ENCODE assay signal across 15 mouse cellular contexts in genomic region chr15:27723746-27724145, GRCm38 (mm10). TPM values are rescaled to one million over a fixed set of nuclear protein-coding genes. Genes with fewer than 3 reads are reported as not detected.
DNase-seq lines count a peak whose midpoint lies in the region; ATAC-seq and TF ChIP-seq lines count a peak whose summit lies in the region.
"Had no signal": no experiment of that assay in that cellular context is flagged by ENCODE, and none has a peak within 500 bp of the region (broad histone marks: within the 10 kb centered on the region; RNA-seq: fewer than 3 reads in every experiment).

No protein-coding gene starts in this region.

- WGBS in heart, embryonic 14.5 days = 27% methylated on average over 6 of the region's 6 CpGs
- WGBS in stomach, embryonic 15.5 days = 51% methylated on average over 6 of the region's 6 CpGs
- WGBS in stomach, postnatal 0 days = 42% methylated on average over 6 of the region's 6 CpGs
- 14% methylated on average over 6 of the region's 6 CpGs for WGBS in liver, embryonic 12.5 days (ENCODE audit: insufficient replicate concordance)
- 67% methylated on average over 6 of the region's 6 CpGs for WGBS in embryonic facial prominence, embryonic 10.5 days

- H3K36me3 ChIP-seq in heart, embryonic 14.5 days (ENCODE audit: control insufficient read depth, insufficient read depth, low read length) = no peaks in the 10 kb centered on the region
- no peaks in the 10 kb centered on the region for H3K36me3 ChIP-seq in stomach, embryonic 15.5 days
- H3K36me3 ChIP-seq in stomach, postnatal 0 days (ENCODE audit: control insufficient read depth, insufficient read depth, low read length) = no peaks in the 10 kb centered on the region
- no peaks in the 10 kb centered on the region for H3K36me3 ChIP-seq in liver, embryonic 12.5 days
- no peaks in the 10 kb centered on the region for H3K36me3 ChIP-seq in embryonic facial prominence, embryonic 10.5 days (replicated peaks)
- H3K36me3 ChIP-seq: embryonic facial prominence, embryonic 13.5 days; forebrain, embryonic 12.5 days; limb, embryonic 15.5 days had no signal

- peaks cover 19 to 22% of the 10 kb centered on the region in 2 experiments for H3K4me1 ChIP-seq in heart, embryonic 14.5 days (ENCODE audit: control insufficient read depth in 2 of 2, insufficient read depth in 2 of 2, low read length in 2 of 2)
- no peaks in the 10 kb centered on the region for H3K4me1 ChIP-seq in stomach, embryonic 15.5 days
- no peaks in the 10 kb centered on the region for H3K4me1 ChIP-seq in stomach, postnatal 0 days (replicated peaks; ENCODE audit: control insufficient read depth, insufficient read depth)
- H3K4me1 ChIP-seq in liver, embryonic 12.5 days = peaks cover 23% of the 10 kb centered on the region
- peaks cover 12% of the 10 kb centered on the region; the same call in 1 of the 2 replicates for H3K4me1 ChIP-seq in embryonic facial prominence, embryonic 10.5 days

- H3K4me2 ChIP-seq in heart, embryonic 14.5 days (ENCODE audit: low read length) = peak overlapping the region; percentile 14; the same call in 1 of the 2 replicates
- H3K4me2 ChIP-seq in stomach, embryonic 15.5 days = no peak overlapping the region
- no peak overlapping the region for H3K4me2 ChIP-seq in stomach, postnatal 0 days (replicated peaks; ENCODE audit: low read depth)
- H3K4me2 ChIP-seq in liver, embryonic 12.5 days = peak overlapping the region; percentile 38
- H3K4me2 ChIP-seq: embryonic facial prominence, embryonic 13.5 days; forebrain, embryonic 12.5 days; hindbrain, embryonic 14.5 days; limb, embryonic 15.5 days had no signal

- H3K9me3 ChIP-seq in heart, embryonic 14.5 days (ENCODE audit: control insufficient read depth, low read length) = no peaks in the 10 kb centered on the region
- H3K9me3 ChIP-seq in stomach, embryonic 15.5 days = no peaks in the 10 kb centered on the region
- no peaks in the 10 kb centered on the region for H3K9me3 ChIP-seq in stomach, postnatal 0 days (ENCODE audit: control insufficient read depth, low read length)
- H3K9me3 ChIP-seq in liver, embryonic 12.5 days (replicated peaks) = no peaks in the 10 kb centered on the region
- no peaks in the 10 kb centered on the region for H3K9me3 ChIP-seq in embryonic facial prominence, embryonic 10.5 days
- H3K9me3 ChIP-seq: embryonic facial prominence, embryonic 13.5 days; forebrain, embryonic 12.5 days; limb, embryonic 15.5 days had no signal

- no peak; the same call in 1 of the 2 replicates for ATAC-seq in heart, embryonic 14.5 days (ENCODE audit: insufficient number of reproducible peaks, insufficient read depth, low FRiP score, low read depth)
- ATAC-seq in stomach, embryonic 15.5 days (ENCODE audit: insufficient read depth, low FRiP score, low read depth) = 0 out of 2 replicates have a peak, but pooled peaks have one; percentile 22
- no peak for ATAC-seq in stomach, postnatal 0 days (ENCODE audit: low FRiP score, low TSS enrichment)
- ATAC-seq in liver, embryonic 12.5 days = no peak

- H3K9ac ChIP-seq in heart, embryonic 14.5 days (ENCODE audit: low read length) = no peak overlapping the region; the same call in 1 of the 2 replicates
- H3K9ac ChIP-seq in stomach, embryonic 15.5 days = no peak overlapping the region
- no peak overlapping the region for H3K9ac ChIP-seq in stomach, postnatal 0 days (ENCODE audit: low read length)
- H3K9ac ChIP-seq in liver, embryonic 12.5 days = no peak overlapping the region
- H3K9ac ChIP-seq: embryonic facial prominence, embryonic 13.5 days; forebrain, embryonic 12.5 days; hindbrain, embryonic 14.5 days; limb, embryonic 15.5 days had no signal

- intact Hi-C loops in heart, postnatal 36 days (cut with DNase I) = no loop called here

- TF ChIP-seq CTCF in stomach, postnatal 0 days (IDR thresholded peaks at IDR 0.05; ENCODE audit: low read depth) = no peak

- no peak for DNase-seq in heart, postnatal 36 days
- no peak for DNase-seq in stomach, postnatal 0 days (ENCODE audit: low spot score)
- peak; percentile 60 for DNase-seq in retina, postnatal 1 day
- no peak for DNase-seq in embryonic facial prominence, embryonic 10.5 days (ENCODE audit: low spot score)
- no peak for DNase-seq in natural killer cell, adult 2 months (ENCODE audit: low spot score in 2 of 2)
- DNase-seq: cerebellum, adult 9-11 months; gastrocnemius, adult 2 months; kidney, postnatal 36 days had no signal

- no peak for TF ChIP-seq EP300 in stomach, postnatal 0 days (optimal IDR thresholded peaks at IDR 0.05)

- peak overlapping the region in 1 of 2 experiments; percentile 72; a peak in 3 of 4 replicates for H3K27ac ChIP-seq in heart, embryonic 14.5 days (replicated peaks in 1 of 2; ENCODE audit: control insufficient read depth in 1 of 2, insufficient read depth in 1 of 2, low read depth in 2 of 2, low read length in 2 of 2)
- H3K27ac ChIP-seq in stomach, embryonic 15.5 days = no peak overlapping the region; the same call in 1 of the 2 replicates
- no peak overlapping the region for H3K27ac ChIP-seq in stomach, postnatal 0 days (replicated peaks)
- H3K27ac ChIP-seq in liver, embryonic 12.5 days = no peak overlapping the region
- no peak overlapping the region for H3K27ac ChIP-seq in embryonic facial prominence, embryonic 10.5 days (replicated peaks)
- H3K27ac ChIP-seq: embryonic facial prominence, embryonic 13.5 days; forebrain, embryonic 12.5 days; gastrocnemius, adult 2 months; hindbrain, embryonic 14.5 days; limb, embryonic 15.5 days had no signal

- H3K27me3 ChIP-seq in heart, embryonic 14.5 days (ENCODE audit: control insufficient read depth, insufficient read depth, low read length) = no peaks in the 10 kb centered on the region
- H3K27me3 ChIP-seq in stomach, embryonic 15.5 days (replicated peaks) = no peaks in the 10 kb centered on the region
- no peaks in the 10 kb centered on the region for H3K27me3 ChIP-seq in stomach, postnatal 0 days (ENCODE audit: control insufficient read depth, insufficient read depth, low read length)
- H3K27me3 ChIP-seq in liver, embryonic 12.5 days (replicated peaks) = no peaks in the 10 kb centered on the region
- H3K27me3 ChIP-seq in embryonic facial prominence, embryonic 10.5 days (replicated peaks; ENCODE audit: low read depth, poor library complexity, severe bottlenecking) = no peaks in the 10 kb centered on the region
- H3K27me3 ChIP-seq: embryonic facial prominence, embryonic 13.5 days; forebrain, embryonic 12.5 days; limb, embryonic 15.5 days had no signal

- no peak overlapping the region for H3K4me3 ChIP-seq in heart, embryonic 14.5 days (ENCODE audit: control insufficient read depth in 1 of 2, insufficient read depth in 1 of 2, low read depth in 1 of 2, low read length in 2 of 2)
- H3K4me3 ChIP-seq in stomach, embryonic 15.5 days (replicated peaks) = no peak overlapping the region
- H3K4me3 ChIP-seq in stomach, postnatal 0 days (ENCODE audit: low read depth, low read length) = no peak overlapping the region
- no peak overlapping the region for H3K4me3 ChIP-seq in liver, embryonic 12.5 days
- no peak overlapping the region for H3K4me3 ChIP-seq in embryonic facial prominence, embryonic 10.5 days
- H3K4me3 ChIP-seq: embryonic facial prominence, embryonic 13.5 days; forebrain, embryonic 12.5 days; gastrocnemius, adult 2 months; limb, embryonic 15.5 days had no signal

RNA-seq across cellular contexts. Expression of gene Otulinl, which starts 42.4 kb away (rescaled TPM):
- 4.4 and 4.7 TPM in 2 replicates for polyA plus RNA-seq in heart, embryonic 14.5 days (2014; fragmentation: Nextera tagmentation; extraction: Ambion mirVana)
- 1 to 10 TPM; 2.3 to 4.1 TPM for total RNA-seq in heart, postnatal 36 days (2021)
- 17.1 and 18.1 TPM in 2 replicates for polyA plus RNA-seq in stomach, embryonic 15.5 days (2015; fragmentation: Nextera tagmentation; extraction: Ambion mirVana)
- polyA plus RNA-seq in stomach, postnatal 0 days (2015; fragmentation: Nextera tagmentation; extraction: Ambion mirVana) = 14.6 and 15.2 TPM in 2 replicates
- 7.6 and 8.7 TPM in 2 replicates for polyA plus RNA-seq in liver, embryonic 12.5 days (2016; fragmentation: Nextera tagmentation; extraction: Ambion mirVana)
- polyA plus RNA-seq in embryonic facial prominence, embryonic 10.5 days (2016; fragmentation: Nextera tagmentation; extraction: Ambion mirVana) = 6.8 and 7.9 TPM in 2 replicates

Comparison
In these comparisons a context has a peak if more than half of its experiments do, and no peak if none do; other contexts are left out.
1. H3K4me2 ChIP-seq: peak in heart, embryonic 14.5 days (single experiment) and liver, embryonic 12.5 days (single experiment); none in stomach, embryonic 15.5 days (single experiment) and stomach, postnatal 0 days (single experiment).